Mouse (Mus musculus) embryonic facial prominence, embryonic 14.5 days (tissue): ENCODE measurements at regions not wholly inside any gene's neighbourhood (a gene's known extent, or its start where the extent isn't known, plus 50 kb on each side); places are given as distances from the start of the nearest gene placed in this dataset.

ENCODE experiments used
- ATAC-seq: fragments of 200-750 bp; cut with Nextera tagmentation; 2 replicates; pipeline ENCODE4 v1.8.0; 2017; ENCODE audit warnings: low read depth, moderate number of reproducible peaks, moderate TSS enrichment
- DNase-seq: peaks from one replicate; pipeline ENCODE4 v3.0.0-alpha.2; 2015; ENCODE audit warnings: low spot score
- H3K27ac ChIP-seq: fragments of 300-500 bp; sonication (generic); replicated peaks from 2 replicates; pipeline ENCODE4 v1.5.1; 2014; ENCODE audit warnings: low read depth, mild to moderate bottlenecking, low read length, moderate library complexity
- H3K27me3 ChIP-seq: fragments of 300-500 bp; sonication (generic); replicated peaks from 2 replicates; pipeline ENCODE4 v1.6.1; 2014; ENCODE audit warnings: low read length; ENCODE audit not compliant: control insufficient read depth, insufficient read depth
- H3K36me3 ChIP-seq: fragments of 300-500 bp; sonication (generic); 2 replicates; pipeline ENCODE4 v1.6.1; 2014; ENCODE audit warnings: low read length, mixed read lengths; ENCODE audit not compliant: control insufficient read depth, insufficient read depth
- H3K4me1 ChIP-seq: fragments of 300-500 bp; sonication (generic); 2 replicates; pipeline ENCODE4 v1.6.1; 2014; ENCODE audit warnings: antibody characterized with exemption, low read length; ENCODE audit not compliant: control insufficient read depth, insufficient read depth
- H3K4me2 ChIP-seq: fragments of 300-500 bp; sonication (generic); 2 replicates; pipeline ENCODE4 v1.6.1; 2014; ENCODE audit warnings: low read depth, mild to moderate bottlenecking, low read length, moderate library complexity, mixed read lengths
- H3K4me3 ChIP-seq: fragments of 300-500 bp; sonication (generic); 2 replicates; pipeline ENCODE4 v1.5.1; 2014; ENCODE audit warnings: low read depth, mild to moderate bottlenecking, low read length
- H3K9ac ChIP-seq: fragments of 300-500 bp; sonication (generic); 2 replicates; pipeline ENCODE4 v1.6.1; 2014; ENCODE audit warnings: low read depth, mild to moderate bottlenecking, low read length, moderate library complexity, mixed read lengths
- H3K9me3 ChIP-seq: fragments of 300-500 bp; sonication (generic); 2 replicates; pipeline ENCODE4 v1.6.1; 2016; ENCODE audit warnings: low read length; ENCODE audit not compliant: control insufficient read depth
- whole genome bisulfite sequencing: fragments of 180-500 bp; shearing (Covaris S2); extraction: QIAGEN DNeasy Blood & Tissue Kit; methylation state at CpG from one replicate; pipeline ENCODE4 v1.1.7; 2014; 5-methylcytosine and 5-hydroxymethylcytosine counted together

GRCm38 (mm10) chr15:68754834-68755233 lies 2254.1 kb upstream of the Lrrc6 start:
- no peaks in the 10 kb centered on the region for H3K36me3 ChIP-seq
- no peak overlapping the region for H3K27ac ChIP-seq
- ATAC-seq (no peak), DNase-seq (no peak)
- no peaks in the 10 kb centered on the region for H3K27me3 ChIP-seq
- H3K4me2 ChIP-seq = no peak overlapping the region
- no peak overlapping the region for H3K4me3 ChIP-seq
- H3K9ac ChIP-seq = no peak overlapping the region
- no peaks in the 10 kb centered on the region for H3K4me1 ChIP-seq
- no peaks in the 10 kb centered on the region for H3K9me3 ChIP-seq
- 81% methylated on average over 4 of the region's 4 CpGs for WGBS

GRCm38 (mm10) chr15:68739344-68739743 lies 2238.6 kb upstream of the Lrrc6 start:
- no peaks in the 10 kb centered on the region for H3K4me1 ChIP-seq
- no peaks in the 10 kb centered on the region for H3K9me3 ChIP-seq
- no peak overlapping the region for H3K27ac ChIP-seq
- H3K36me3 ChIP-seq = no peaks in the 10 kb centered on the region
- no peak overlapping the region for H3K9ac ChIP-seq
- DNase-seq (no peak), ATAC-seq (no peak)
- no peaks in the 10 kb centered on the region for H3K27me3 ChIP-seq
- no peak overlapping the region for H3K4me3 ChIP-seq
- WGBS = 85% methylated on average over 7 of the region's 7 CpGs
- no peak overlapping the region for H3K4me2 ChIP-seq

GRCm38 (mm10) chr15:68721250-68721649 lies 2220.5 kb upstream of the Lrrc6 start:
- Histone ChIP-seq H3K4me3 (no peak overlapping the region), H3K4me1 (no peaks in the 10 kb centered on the region), H3K9me3 (no peaks in the 10 kb centered on the region), H3K27me3 (no peaks in the 10 kb centered on the region), H3K4me2 (no peak overlapping the region), H3K27ac (no peak overlapping the region), H3K36me3 (no peaks in the 10 kb centered on the region), H3K9ac (no peak overlapping the region)
- ATAC-seq = 0 out of 2 replicates have a peak, but pooled peaks have one; percentile 4
- peak; percentile 2 for DNase-seq
- 60% methylated on average over 5 of the region's 5 CpGs for WGBS

GRCm38 (mm10) chr15:68719486-68719885 lies 2218.8 kb upstream of the Lrrc6 start:
- Histone ChIP-seq H3K4me3 (no peak overlapping the region), H3K9me3 (no peaks in the 10 kb centered on the region), H3K27me3 (no peaks in the 10 kb centered on the region), H3K27ac (no peak overlapping the region), H3K4me1 (no peaks in the 10 kb centered on the region), H3K4me2 (no peak overlapping the region), H3K36me3 (no peaks in the 10 kb centered on the region), H3K9ac (no peak overlapping the region)
- ATAC-seq (no peak), DNase-seq (no peak)
- WGBS = 61% methylated on average over 12 of the region's 12 CpGs

GRCm38 (mm10) chr15:68714337-68714736 lies 2213.6 kb upstream of the Lrrc6 start:
- H3K4me2 ChIP-seq = no peak overlapping the region
- H3K9me3 ChIP-seq = no peaks in the 10 kb centered on the region
- 82% methylated on average over 4 of the region's 4 CpGs for WGBS
- H3K4me1 ChIP-seq = no peaks in the 10 kb centered on the region
- no peak overlapping the region for H3K9ac ChIP-seq
- H3K36me3 ChIP-seq = no peaks in the 10 kb centered on the region
- no peak overlapping the region for H3K27ac ChIP-seq
- no peaks in the 10 kb centered on the region for H3K27me3 ChIP-seq
- no peak overlapping the region for H3K4me3 ChIP-seq
- ATAC-seq (no peak), DNase-seq (no peak)

GRCm38 (mm10) chr15:68707306-68707705 lies 2206.6 kb upstream of the Lrrc6 start:
- Histone ChIP-seq H3K4me2 (no peak overlapping the region), H3K4me1 (no peaks in the 10 kb centered on the region), H3K9me3 (no peaks in the 10 kb centered on the region), H3K9ac (no peak overlapping the region), H3K4me3 (no peak overlapping the region), H3K36me3 (no peaks in the 10 kb centered on the region), H3K27ac (no peak overlapping the region), H3K27me3 (no peaks in the 10 kb centered on the region)
- ATAC-seq (no peak), DNase-seq (no peak)
- WGBS = 73% methylated on average over 3 of the region's 3 CpGs

GRCm38 (mm10) chr15:68695041-68695650 lies 2194.4 kb upstream of the Lrrc6 start:
- DNase-seq (peak; percentile 11), ATAC-seq (no peak)
- no peaks in the 10 kb centered on the region for H3K27me3 ChIP-seq
- H3K4me1 ChIP-seq = peaks cover 6% of the 10 kb centered on the region; the same call in 1 of the 2 replicates
- 31% methylated on average over 5 of the region's 5 CpGs for WGBS
- H3K4me3 ChIP-seq = no peak overlapping the region
- no peak overlapping the region for H3K9ac ChIP-seq
- H3K36me3 ChIP-seq = no peaks in the 10 kb centered on the region
- no peak overlapping the region for H3K4me2 ChIP-seq
- no peaks in the 10 kb centered on the region for H3K9me3 ChIP-seq
- no peak overlapping the region for H3K27ac ChIP-seq

- ATAC-seq (no peak), DNase-seq (no peak)
- Histone ChIP-seq H3K36me3 (no peaks in the 10 kb centered on the region), H3K4me1 (no peaks in the 10 kb centered on the region), H3K9ac (no peak overlapping the region), H3K4me3 (no peak overlapping the region), H3K27me3 (no peaks in the 10 kb centered on the region), H3K4me2 (no peak overlapping the region), H3K27ac (no peak overlapping the region), H3K9me3 (no peaks in the 10 kb centered on the region)
- WGBS = 85% methylated on average over 1 of the region's 1 CpGs
Observed at GRCm38 (mm10) chr15:68667462-68667861, 2166.8 kb upstream of the Lrrc6 start.

GRCm38 (mm10) chr15:68665331-68665730 lies 2164.6 kb upstream of the Lrrc6 start:
- DNase-seq (no peak), ATAC-seq (no peak)
- Histone ChIP-seq H3K9me3 (no peaks in the 10 kb centered on the region), H3K27ac (no peak overlapping the region), H3K4me2 (no peak overlapping the region), H3K9ac (no peak overlapping the region), H3K4me1 (no peaks in the 10 kb centered on the region), H3K27me3 (no peaks in the 10 kb centered on the region), H3K4me3 (no peak overlapping the region), H3K36me3 (no peaks in the 10 kb centered on the region)
